Mouse (Mus musculus) layer of hippocampus, postnatal 36 days (tissue): ENCODE results near the gene Als2. TPM values are rescaled to one million over a fixed set of nuclear protein-coding genes. Genes with fewer than 3 reads are reported as not detected.

Source experiments
- DNase-seq, 2 experiments: peaks; one replicate each; pipeline ENCODE4 v3.0.0; 2022
- total RNA-seq, 2 experiments: library from RNA; stranded (reverse); gene quantifications; 2 replicates each; pipeline ENCODE4 v1.2.3; 2021

Gene Als2
- total RNA-seq: 10 to 100 TPM; 47.9 to 55.4 TPM

- peak; percentile 97 for DNase-seq
These were observed at the start of gene Als2 for GRCm38 (mm10) chr1:59236856-59237441. Als2 (minus strand) TSS chr1:59237231.

- DNase-seq: no peak
These were observed 49.4 kb upstream of the Als2 start for GRCm38 (mm10) chr1:59286316-59286850.

GRCm38 (mm10) chr1:59285880-59286279 lies 48.8 kb upstream of the Als2 start:
- DNase-seq: no peak

GRCm38 (mm10) chr1:59272189-59272588 lies 35.2 kb upstream of the Als2 start:
- no peak for DNase-seq

- DNase-seq: peak in 1 of 2 experiments; percentile 7
These were observed 33.1 kb upstream of the Als2 start for GRCm38 (mm10) chr1:59269951-59270689.

GRCm38 (mm10) chr1:59269466-59269865 lies 32.4 kb upstream of the Als2 start:
- DNase-seq: no peak

GRCm38 (mm10) chr1:59268931-59269330 lies 31.9 kb upstream of the Als2 start:
- no peak for DNase-seq

GRCm38 (mm10) chr1:59257736-59258135 lies 20.7 kb upstream of the Als2 start:
- DNase-seq: no peak

GRCm38 (mm10) chr1:59256751-59257231 lies 19.8 kb upstream of the Als2 start, which contains the start of gene Cdk15:
Cdk15 (plus strand) TSS chr1:59256906.
- no peak for DNase-seq

- DNase-seq: peak in 1 of 2 experiments; percentile 4
These were observed 16.4 kb upstream of the Als2 start for GRCm38 (mm10) chr1:59253301-59253909.

- no peak for DNase-seq
These were observed 15.7 kb upstream of the Als2 start for GRCm38 (mm10) chr1:59252762-59253161.

- DNase-seq: no peak
These were observed 10.6 kb upstream of the Als2 start for GRCm38 (mm10) chr1:59247602-59248001.

- no peak for DNase-seq
These were observed 6.7 kb upstream of the Als2 start for GRCm38 (mm10) chr1:59243770-59244169.

GRCm38 (mm10) chr1:59237614-59238211 lies 682 bp upstream of the Als2 start:
- peak; percentile 49 to 70 for DNase-seq

- DNase-seq: no peak
These were observed 7.8 kb downstream of the Als2 start for GRCm38 (mm10) chr1:59229187-59229586.

GRCm38 (mm10) chr1:59228552-59228951 lies 8.5 kb downstream of the Als2 start:
- DNase-seq: no peak

- DNase-seq: no peak
These were observed 14.8 kb downstream of the Als2 start for GRCm38 (mm10) chr1:59222101-59222825.

- DNase-seq: no peak
These were observed 15.4 kb downstream of the Als2 start for GRCm38 (mm10) chr1:59221591-59221990.

- no peak for DNase-seq
These were observed 16.7 kb downstream of the Als2 start for GRCm38 (mm10) chr1:59220371-59220770.

- DNase-seq: peak; percentile 17 to 23
These were observed 21.6 kb downstream of the Als2 start for GRCm38 (mm10) chr1:59215446-59215845.

- no peak for DNase-seq
These were observed 24.1 kb downstream of the Als2 start for GRCm38 (mm10) chr1:59212951-59213350.
